Mouse (Mus musculus): ENCODE measurements around the gene Sema3a. TPM values are rescaled to one million over a fixed set of nuclear protein-coding genes. Genes with fewer than 3 reads are reported as not detected.

Gene Sema3a
- polyA plus RNA-seq, 1 experiment from 2014 or later = 30.7 TPM

DNA sequence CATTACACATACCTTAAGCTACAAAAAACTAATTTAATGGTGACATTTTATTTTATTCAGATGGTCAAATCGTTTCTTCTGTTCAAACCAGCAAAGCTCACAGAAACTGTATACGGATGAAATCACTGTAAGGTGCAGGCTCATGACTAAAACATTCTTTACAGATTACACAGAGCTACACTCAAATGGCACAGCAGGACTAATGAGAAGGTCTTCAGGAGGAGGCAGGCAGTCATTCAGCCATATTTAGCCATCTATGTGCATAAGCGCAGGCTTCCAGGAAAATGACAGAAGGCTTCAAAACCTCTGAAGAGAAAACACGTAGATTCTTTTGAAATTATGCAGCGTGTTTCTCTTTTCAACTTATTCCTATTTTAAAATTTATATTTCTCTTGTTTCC is 24.7 kb downstream of the Sema3a start:
- Histone ChIP-seq H3K4me2 (replicated peaks; ENCODE audit: low read depth, low read length) (no peak overlapping the region), H3K27ac (ENCODE audit: low read depth, low read length) (no peak overlapping the region), H3K27me3 (ENCODE audit: control insufficient read depth, insufficient read depth, low read length) (no peaks in the 10 kb centered on the region), H3K4me3 (ENCODE audit: low read length) (no peak overlapping the region), H3K36me3 (ENCODE audit: control insufficient read depth, insufficient read depth, low read length) (no peaks in the 10 kb centered on the region), H3K4me1 (ENCODE audit: control insufficient read depth, insufficient read depth, low read length) (0 out of 2 replicates have a peak, but pooled peaks cover under 1% of the 10 kb centered on the region), H3K9me3 (ENCODE audit: control insufficient read depth, low read length) (no peaks in the 10 kb centered on the region), H3K9ac (ENCODE audit: low read depth, low read length) (no peak overlapping the region)
- ATAC-seq (ENCODE audit: low FRiP score, low TSS enrichment) = no peak
- 94% methylated on average over 5 of the region's 5 CpGs for WGBS

DNA sequence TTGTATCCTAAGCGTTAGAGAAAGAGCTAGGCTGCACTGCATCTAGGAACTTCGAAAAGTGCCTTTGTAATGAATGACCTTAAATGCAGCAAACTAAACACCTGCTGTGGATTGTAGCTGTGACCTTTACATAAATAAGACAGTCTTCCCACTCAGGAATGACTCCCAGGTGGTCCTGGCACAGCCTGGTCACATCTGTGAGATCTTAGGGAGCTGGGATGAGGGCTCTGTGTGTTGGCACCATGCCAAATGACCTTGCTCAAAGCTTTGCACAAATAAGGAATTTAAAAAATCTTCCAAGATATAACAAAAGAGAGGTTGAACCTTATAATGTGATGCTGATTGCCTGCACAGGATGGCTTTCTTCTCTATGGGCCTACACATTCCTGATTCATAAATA is 25.8 kb downstream of the Sema3a start:
- H3K4me1 ChIP-seq (ENCODE audit: control insufficient read depth, insufficient read depth, low read length) = no peaks in the 10 kb centered on the region
- no peak for ATAC-seq (ENCODE audit: low FRiP score, low TSS enrichment)
- H3K9ac ChIP-seq (ENCODE audit: low read depth, low read length) = no peak overlapping the region
- no peaks in the 10 kb centered on the region for H3K9me3 ChIP-seq (ENCODE audit: control insufficient read depth, low read length)
- H3K4me3 ChIP-seq (ENCODE audit: low read length) = no peak overlapping the region
- H3K27me3 ChIP-seq (ENCODE audit: control insufficient read depth, insufficient read depth, low read length) = no peaks in the 10 kb centered on the region
- H3K27ac ChIP-seq (ENCODE audit: low read depth, low read length) = no peak overlapping the region
- WGBS = 52% methylated on average over 2 of the region's 2 CpGs
- no peak overlapping the region for H3K4me2 ChIP-seq (replicated peaks; ENCODE audit: low read depth, low read length)
- H3K36me3 ChIP-seq (ENCODE audit: control insufficient read depth, insufficient read depth, low read length) = no peaks in the 10 kb centered on the region

GRCm38 (mm10) chr5:13157761-13158612 is 32.8 kb downstream of the Sema3a start:
- Histone ChIP-seq H3K4me3 (ENCODE audit: low read length) (no peak overlapping the region), H3K4me2 (replicated peaks; ENCODE audit: low read depth, low read length) (no peak overlapping the region), H3K9me3 (ENCODE audit: control insufficient read depth, low read length) (no peaks in the 10 kb centered on the region), H3K36me3 (ENCODE audit: control insufficient read depth, insufficient read depth, low read length) (no peaks in the 10 kb centered on the region), H3K9ac (ENCODE audit: low read depth, low read length) (no peak overlapping the region), H3K4me1 (ENCODE audit: control insufficient read depth, insufficient read depth, low read length) (no peaks in the 10 kb centered on the region), H3K27ac (ENCODE audit: low read depth, low read length) (no peak overlapping the region), H3K27me3 (ENCODE audit: control insufficient read depth, insufficient read depth, low read length) (no peaks in the 10 kb centered on the region)
- 59% methylated on average over 5 of the region's 5 CpGs for WGBS
- no peak for ATAC-seq (ENCODE audit: low FRiP score, low TSS enrichment)

DNA sequence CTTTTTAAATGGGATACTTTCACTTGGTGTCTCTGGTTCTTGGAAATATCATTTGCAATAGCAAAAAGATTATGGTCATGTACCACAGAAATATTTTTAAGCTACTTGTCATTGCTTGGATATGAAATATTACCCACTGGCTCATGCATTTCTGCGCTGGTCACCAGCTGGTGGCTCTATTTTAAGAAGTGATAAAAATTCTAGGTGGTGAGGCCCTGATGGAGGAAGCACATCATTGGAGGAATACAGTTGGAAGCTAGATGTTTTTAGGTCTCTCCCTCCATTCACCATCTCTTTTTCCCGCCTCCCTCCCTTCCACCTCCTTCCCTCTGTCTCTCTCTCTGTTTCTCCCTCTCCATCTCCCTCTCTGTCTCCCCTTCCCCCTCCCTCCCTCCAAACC is 57.0 kb downstream of the Sema3a start:
- H3K36me3 ChIP-seq (ENCODE audit: control insufficient read depth, insufficient read depth, low read length) = no peaks in the 10 kb centered on the region
- H3K4me3 ChIP-seq (ENCODE audit: low read length) = no peak overlapping the region
- no peak overlapping the region for H3K27ac ChIP-seq (ENCODE audit: low read depth, low read length)
- no peak overlapping the region for H3K4me2 ChIP-seq (replicated peaks; ENCODE audit: low read depth, low read length)
- no peak overlapping the region for H3K9ac ChIP-seq (ENCODE audit: low read depth, low read length)
- H3K27me3 ChIP-seq (ENCODE audit: control insufficient read depth, insufficient read depth, low read length) = no peaks in the 10 kb centered on the region
- no peak for ATAC-seq (ENCODE audit: low FRiP score, low TSS enrichment)
- H3K4me1 ChIP-seq (ENCODE audit: control insufficient read depth, insufficient read depth, low read length) = no peaks in the 10 kb centered on the region
- WGBS = 91% methylated on average over 2 of the region's 2 CpGs
- no peaks in the 10 kb centered on the region for H3K9me3 ChIP-seq (ENCODE audit: control insufficient read depth, low read length)

DNA sequence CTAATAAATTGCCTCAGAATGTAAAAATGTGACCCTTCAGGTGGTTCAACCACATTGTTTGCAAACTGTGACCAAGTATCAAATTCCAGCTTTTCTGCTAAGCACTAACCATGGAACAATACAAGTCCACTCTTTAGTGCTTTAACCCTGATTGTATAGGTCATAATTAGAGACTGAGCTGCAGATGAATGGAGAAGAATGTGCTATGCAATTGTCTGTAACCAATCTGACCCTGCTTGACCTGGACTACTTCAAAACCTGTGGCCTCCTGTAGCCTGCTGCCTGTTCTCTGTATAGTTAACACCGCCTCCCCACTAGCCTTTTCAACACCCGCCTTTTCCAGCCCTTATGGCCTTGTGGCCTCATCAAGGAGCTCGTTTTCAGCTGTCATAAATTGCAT is 72.7 kb downstream of the Sema3a start:
- Histone ChIP-seq H3K9ac (ENCODE audit: low read depth, low read length) (no peak overlapping the region), H3K36me3 (ENCODE audit: control insufficient read depth, insufficient read depth, low read length) (no peaks in the 10 kb centered on the region), H3K4me3 (ENCODE audit: low read length) (no peak overlapping the region), H3K9me3 (ENCODE audit: control insufficient read depth, low read length) (no peaks in the 10 kb centered on the region), H3K27me3 (ENCODE audit: control insufficient read depth, insufficient read depth, low read length) (no peaks in the 10 kb centered on the region), H3K4me1 (ENCODE audit: control insufficient read depth, insufficient read depth, low read length) (no peaks in the 10 kb centered on the region), H3K4me2 (replicated peaks; ENCODE audit: low read depth, low read length) (no peak overlapping the region), H3K27ac (ENCODE audit: low read depth, low read length) (no peak overlapping the region)
- WGBS = 28% methylated on average over 3 of the region's 3 CpGs
- no peak for ATAC-seq (ENCODE audit: low FRiP score, low TSS enrichment)

DNA sequence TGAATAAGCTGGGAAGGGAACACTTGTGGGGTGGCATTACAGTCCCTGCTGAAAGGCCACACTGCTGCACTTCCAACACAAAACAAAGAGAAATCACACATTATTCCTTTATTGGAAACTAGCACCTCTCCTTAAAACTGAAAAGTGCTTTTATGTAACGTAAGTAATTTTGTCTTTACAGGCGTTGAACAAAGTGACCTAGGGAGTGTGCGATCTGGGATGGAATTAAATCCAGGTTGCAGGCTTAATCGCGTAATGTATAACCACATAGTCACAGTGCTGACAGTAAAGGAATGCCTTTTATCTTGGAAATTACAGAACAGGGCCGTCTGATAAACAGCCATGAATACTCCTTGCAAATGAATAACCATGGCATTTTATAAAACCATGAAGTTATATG is 74.5 kb downstream of the Sema3a start:
- no peaks in the 10 kb centered on the region for H3K27me3 ChIP-seq (ENCODE audit: control insufficient read depth, insufficient read depth, low read length)
- 71% methylated on average over 6 of the region's 6 CpGs for WGBS

GRCm38 (mm10) chr5:13255353-13255752 is 130.1 kb downstream of the Sema3a start:
- Histone ChIP-seq H3K36me3 (ENCODE audit: control insufficient read depth, insufficient read depth, low read length) (no peaks in the 10 kb centered on the region), H3K9me3 (ENCODE audit: control insufficient read depth, low read length) (no peaks in the 10 kb centered on the region), H3K4me1 (ENCODE audit: control insufficient read depth, insufficient read depth, low read length) (no peaks in the 10 kb centered on the region), H3K27me3 (ENCODE audit: control insufficient read depth, insufficient read depth, low read length) (no peaks in the 10 kb centered on the region), H3K27ac (ENCODE audit: low read depth, low read length) (no peak overlapping the region), H3K4me3 (ENCODE audit: low read length) (no peak overlapping the region), H3K4me2 (replicated peaks; ENCODE audit: low read depth, low read length) (no peak overlapping the region), H3K9ac (ENCODE audit: low read depth, low read length) (no peak overlapping the region)
- no peak for ATAC-seq (ENCODE audit: low FRiP score, low TSS enrichment)
- WGBS = 61% methylated on average over 3 of the region's 3 CpGs

More for the DNA sequence above, 74.5 kb downstream of the Sema3a start:
- Histone ChIP-seq H3K27ac (ENCODE audit: low read depth, low read length) (no peak overlapping the region), H3K4me2 (replicated peaks; ENCODE audit: low read depth, low read length) (no peak overlapping the region), H3K36me3 (ENCODE audit: control insufficient read depth, insufficient read depth, low read length) (no peaks in the 10 kb centered on the region), H3K4me1 (ENCODE audit: control insufficient read depth, insufficient read depth, low read length) (no peaks in the 10 kb centered on the region), H3K4me3 (ENCODE audit: low read length) (no peak overlapping the region), H3K9ac (ENCODE audit: low read depth, low read length) (no peak overlapping the region), H3K9me3 (ENCODE audit: control insufficient read depth, low read length) (no peaks in the 10 kb centered on the region)
- no peak for ATAC-seq (ENCODE audit: low FRiP score, low TSS enrichment)

GRCm38 (mm10) chr5:13256321-13256720 is 131.1 kb downstream of the Sema3a start:
- Histone ChIP-seq H3K4me1 (ENCODE audit: control insufficient read depth, insufficient read depth, low read length) (no peaks in the 10 kb centered on the region), H3K36me3 (ENCODE audit: control insufficient read depth, insufficient read depth, low read length) (no peaks in the 10 kb centered on the region), H3K9me3 (ENCODE audit: control insufficient read depth, low read length) (no peaks in the 10 kb centered on the region), H3K27ac (ENCODE audit: low read depth, low read length) (no peak overlapping the region), H3K4me2 (replicated peaks; ENCODE audit: low read depth, low read length) (no peak overlapping the region), H3K9ac (ENCODE audit: low read depth, low read length) (no peak overlapping the region), H3K27me3 (ENCODE audit: control insufficient read depth, insufficient read depth, low read length) (no peaks in the 10 kb centered on the region), H3K4me3 (ENCODE audit: low read length) (no peak overlapping the region)
- no peak for ATAC-seq (ENCODE audit: low FRiP score, low TSS enrichment)
- 80% methylated on average over 1 of the region's 1 CpGs for WGBS

DNA sequence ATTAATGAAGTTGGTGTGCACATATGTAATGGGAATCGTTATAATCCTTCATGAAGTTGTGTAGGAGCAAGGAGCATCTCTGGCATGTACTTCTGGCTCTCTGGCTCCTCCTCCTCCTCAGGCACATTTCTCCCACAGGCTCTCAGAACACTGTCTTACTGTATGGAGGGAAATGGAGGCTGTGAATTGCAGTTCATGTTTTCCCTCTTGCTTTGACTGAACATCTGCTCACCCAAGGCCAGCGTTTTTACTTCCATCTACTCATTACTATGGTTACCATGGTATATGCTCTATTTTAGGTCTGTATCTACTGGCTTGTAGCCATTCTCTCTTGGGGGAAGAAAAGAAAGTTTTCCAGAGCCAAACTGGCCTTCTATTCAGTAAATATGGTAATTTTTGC is 137.9 kb downstream of the Sema3a start:
- H3K4me2 ChIP-seq (replicated peaks; ENCODE audit: low read depth, low read length) = no peak overlapping the region
- 86% methylated on average over 2 of the region's 2 CpGs for WGBS
- no peaks in the 10 kb centered on the region for H3K27me3 ChIP-seq (ENCODE audit: control insufficient read depth, insufficient read depth, low read length)
- H3K9me3 ChIP-seq (ENCODE audit: control insufficient read depth, low read length) = no peaks in the 10 kb centered on the region
- no peak for ATAC-seq (ENCODE audit: low FRiP score, low TSS enrichment)
- H3K27ac ChIP-seq (ENCODE audit: low read depth, low read length) = no peak overlapping the region
- H3K4me3 ChIP-seq (ENCODE audit: low read length) = no peak overlapping the region
- no peak overlapping the region for H3K9ac ChIP-seq (ENCODE audit: low read depth, low read length)
- no peaks in the 10 kb centered on the region for H3K4me1 ChIP-seq (ENCODE audit: control insufficient read depth, insufficient read depth, low read length)
- no peaks in the 10 kb centered on the region for H3K36me3 ChIP-seq (ENCODE audit: control insufficient read depth, insufficient read depth, low read length)
